Mouse (Mus musculus) small intestine, adult 10 weeks (tissue): ENCODE measurements around the gene Tmem45b. TPM values are rescaled to one million over a fixed set of nuclear protein-coding genes. Genes with fewer than 3 reads are reported as not detected.

Experiments
- polyA plus RNA-seq: library from polyadenylated mRNA; stranded (reverse); fragments of 350-450 nt; fragmentation: Illumina TruSeq; extraction: RNeasy Lipid Tissue Mini Kit (QIAGEN cat#74804); gene quantifications from one replicate; pipeline ENCODE4 v1.2.3, GENCODE M21; 2014; ENCODE audit warnings: low replicate concordance

Tmem45b gene
- polyA plus RNA-seq, result 202 TPM

DNA sequence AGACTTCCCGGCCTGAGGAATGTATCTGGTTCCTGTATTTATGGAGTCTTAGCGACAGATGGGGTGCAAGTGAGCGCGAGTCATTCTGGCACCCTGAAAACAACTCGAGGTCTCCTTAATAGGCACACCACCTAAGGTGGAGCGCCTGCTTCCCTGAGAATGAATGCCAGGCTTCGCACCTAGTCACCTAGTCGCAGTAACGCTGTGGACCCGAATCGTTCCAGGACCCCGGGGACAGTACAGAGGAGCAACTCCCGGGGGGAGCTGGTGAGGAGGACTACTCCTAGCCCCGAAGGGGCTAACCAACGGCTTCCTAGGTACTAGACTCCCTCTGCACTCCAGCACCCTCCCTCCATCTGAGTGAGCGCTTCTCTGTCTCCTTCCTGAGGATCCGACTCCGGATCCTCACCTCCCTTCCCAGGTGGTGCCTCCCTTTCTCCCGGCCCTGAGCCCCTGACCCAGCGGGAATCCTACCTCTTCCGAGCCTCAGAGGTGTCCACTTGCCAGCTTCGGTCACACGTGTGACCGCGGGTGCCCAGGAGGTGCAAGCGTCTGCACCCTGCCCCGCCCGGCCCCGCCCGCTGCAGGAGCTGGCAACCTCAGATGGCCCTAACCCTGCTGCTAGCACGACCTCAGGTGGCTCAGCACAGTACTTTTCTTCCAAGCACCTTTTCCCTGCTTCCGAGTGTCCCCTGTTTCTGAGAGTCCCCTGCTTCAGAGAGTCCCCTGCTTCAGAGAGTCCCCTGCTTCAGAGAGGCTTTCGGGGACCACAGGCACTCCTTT lies at the start of gene Tmem45b:
Gene Tmem45b, minus strand, starts transcription at position 771 of the 783 bp plus-strand sequence.

DNA sequence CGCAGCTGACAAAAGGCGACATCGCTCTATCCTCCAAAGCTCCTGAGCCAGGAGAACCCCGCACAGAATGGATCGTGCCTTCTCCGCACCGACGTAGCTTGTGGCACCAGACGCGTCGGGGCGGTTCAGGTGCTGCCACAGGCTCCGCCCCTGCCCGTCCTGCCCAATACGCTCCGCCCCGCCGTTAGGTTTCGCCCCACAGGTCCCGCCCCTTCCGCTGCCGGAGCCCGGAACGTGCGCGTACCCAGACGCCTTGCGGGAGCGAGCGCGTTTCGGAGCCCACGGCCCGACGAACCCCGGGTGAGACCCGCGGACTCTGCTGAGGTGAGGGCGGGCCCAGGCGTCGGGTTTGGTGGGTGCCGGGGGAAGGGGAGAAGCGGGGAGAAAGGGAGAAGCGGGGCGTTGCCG lies 78.3 kb downstream of the Tmem45b start, which contains the start of gene Nfrkb:
Gene Nfrkb, plus strand, starts transcription at position 246 of the 408 bp plus-strand sequence.

Other genes with a start within 250 kb of the Tmem45b start
- gene Prdm10, start 183.9 kb downstream of the Tmem45b start, polyA plus RNA-seq, result 12.7 TPM
- gene Nfrkb, start 78.3 kb downstream of the Tmem45b start, polyA plus RNA-seq, result 5.7 TPM